Mouse (Mus musculus) ES-E14 (cell line): ENCODE data around the gene Kif5c.

Source experiments
- CHD2 ChIP-seq: IDR thresholded peaks from 2 replicates; pipeline ENCODE4 v1.6.1; 2014; ENCODE audit warnings: mild to moderate bottlenecking, low read depth, low read length, inconsistent platforms
- ZC3H11A ChIP-seq: IDR thresholded peaks from 2 replicates; pipeline ENCODE4 v1.6.1; 2012; ENCODE audit warnings: low read depth, mild to moderate bottlenecking, inconsistent platforms, low read length, borderline replicate concordance
- ZNF384 ChIP-seq: IDR thresholded peaks from 2 replicates; pipeline ENCODE4 v1.6.1; 2012; ENCODE audit warnings: low read depth, low read length, inconsistent platforms

GRCm38 (mm10) chr2:49572684-49573083 lies 46.4 kb upstream of the Kif5c start:
- TF ChIP-seq CHD2 (no peak), ZNF384 (no peak), ZC3H11A (no peak)
